Mouse (Mus musculus) inflammation-experienced regulatory T-cells, adult 6 months (primary cell): ENCODE data around the gene Med4. TPM values are rescaled to one million over a fixed set of nuclear protein-coding genes. Genes with fewer than 3 reads are reported as not detected.

ENCODE experiments used
- polyA plus RNA-seq, 3 experiments: library from polyadenylated mRNA; unstranded; fragments of 100-300 nt; shearing (Covaris generic); gene quantifications; one replicate each; pipeline ENCODE4 v1.2.1; 2017

Gene Med4
- polyA plus RNA-seq, 3 experiments from 2014 or later: 63.4 to 81.8 (median 74.8) TPM

Other genes with a start within 250 kb of the Med4 start
- gene Rb1, start 184.2 kb upstream of the Med4 start, polyA plus RNA-seq: 100 to 1,000 TPM in 1 of 3 experiments, 10 to 100 TPM in 2; 21.9 to 113 (median 85.4) TPM
- gene Itm2b, start 124.7 kb upstream of the Med4 start, polyA plus RNA-seq: 1,000 to 10,000 TPM in 2 of 3 experiments, 100 to 1,000 TPM in 1; 933 to 1,139 (median 1,095) TPM
- gene Sucla2, start 15.3 kb downstream of the Med4 start, polyA plus RNA-seq: 10 to 100 TPM; 68.3 to 99.9 (median 75.9) TPM
- 1 to 10 TPM; 2.0 to 4.4 (median 4.1) TPM for gene Nudt15, start 38.2 kb downstream of the Med4 start, polyA plus RNA-seq
- not detected for gene Gm21750, start 151.2 kb downstream of the Med4 start, polyA plus RNA-seq